Mouse (Mus musculus): ENCODE data around the gene Nphp1.

Gene Nphp1

GRCm38 (mm10) chr2:127788440-127789116, at the start of gene Nphp1:
TSS of gene Nphp1 (minus strand) at chr2:127788897.
- DNase-seq (ENCODE audit: low spot score in 2 of 2) = peak; percentile 81 to 93

GRCm38 (mm10) chr2:127832833-127833190, 44.1 kb upstream of the Nphp1 start:
- no peak for DNase-seq (ENCODE audit: low spot score in 2 of 2)

- peak in 1 of 2 experiments; percentile 20 for DNase-seq (ENCODE audit: low spot score in 2 of 2)
Observed at GRCm38 (mm10) chr2:127832103-127832832, 43.6 kb upstream of the Nphp1 start.

- peak; percentile 91 to 97 for DNase-seq (ENCODE audit: low spot score in 2 of 2)
Observed at GRCm38 (mm10) chr2:127831401-127832102, 42.9 kb upstream of the Nphp1 start, which contains the start of gene Bub1. TSS of gene Bub1 (minus strand) at chr2:127831865.

GRCm38 (mm10) chr2:127791919-127792603, 3.4 kb upstream of the Nphp1 start, which contains the start of gene Mtln:
TSS of gene Mtln (minus strand) at chr2:127792488.
- peak; percentile 66 to 84 for DNase-seq (ENCODE audit: low spot score in 2 of 2)

- no peak for DNase-seq (ENCODE audit: low spot score in 2 of 2)
Observed at GRCm38 (mm10) chr2:127789651-127790270, 1.1 kb upstream of the Nphp1 start.

GRCm38 (mm10) chr2:127789138-127789537, 441 bp upstream of the Nphp1 start:
- no peak for DNase-seq (ENCODE audit: low spot score in 2 of 2)

- no peak for DNase-seq (ENCODE audit: low spot score in 2 of 2)
Observed at GRCm38 (mm10) chr2:127787226-127787625, 1.5 kb downstream of the Nphp1 start.

GRCm38 (mm10) chr2:127778451-127778850, 10.2 kb downstream of the Nphp1 start:
- DNase-seq (ENCODE audit: low spot score in 2 of 2) = no peak

GRCm38 (mm10) chr2:127775013-127775412, 13.7 kb downstream of the Nphp1 start:
- no peak for DNase-seq (ENCODE audit: low spot score in 2 of 2)

- no peak for DNase-seq (ENCODE audit: low spot score in 2 of 2)
Observed at GRCm38 (mm10) chr2:127774578-127774941, 14.1 kb downstream of the Nphp1 start.

- DNase-seq (ENCODE audit: low spot score in 2 of 2) = no peak
Observed at GRCm38 (mm10) chr2:127773938-127774577, 14.6 kb downstream of the Nphp1 start.

GRCm38 (mm10) chr2:127761587-127761986, 27.1 kb downstream of the Nphp1 start:
- DNase-seq (ENCODE audit: low spot score in 2 of 2) = no peak

- no peak for DNase-seq (ENCODE audit: low spot score in 2 of 2)
Observed at GRCm38 (mm10) chr2:127760429-127761000, 28.2 kb downstream of the Nphp1 start.

- no peak for DNase-seq (ENCODE audit: low spot score in 2 of 2)
Observed at GRCm38 (mm10) chr2:127760014-127760413, 28.7 kb downstream of the Nphp1 start.

- no peak for DNase-seq (ENCODE audit: low spot score in 2 of 2)
Observed at GRCm38 (mm10) chr2:127759157-127759880, 29.4 kb downstream of the Nphp1 start.

GRCm38 (mm10) chr2:127757171-127757570, 31.5 kb downstream of the Nphp1 start:
- no peak for DNase-seq (ENCODE audit: low spot score in 2 of 2)

GRCm38 (mm10) chr2:127754113-127754512, 34.6 kb downstream of the Nphp1 start:
- DNase-seq (ENCODE audit: low spot score in 2 of 2) = no peak

- DNase-seq (ENCODE audit: low spot score in 2 of 2) = no peak
Observed at GRCm38 (mm10) chr2:127751849-127752610, 36.7 kb downstream of the Nphp1 start.
